Mouse (Mus musculus) layer of hippocampus, adult 18-20 months (tissue): ENCODE measurements at regions not wholly inside any gene's neighbourhood (a gene's known extent, or its start where the extent isn't known, plus 50 kb on each side); places are given as distances from the start of the nearest gene placed in this dataset.
A peak's percentile ranks its signal among the peaks of the same experiment; 100 is the strongest.

Source experiments
- DNase-seq, 2 experiments: peaks; one replicate each; pipeline ENCODE4 v3.0.0; 2022; ENCODE audit warnings: low spot score in 2 of 2

GRCm38 (mm10) chr13:47397726-47398350 is 275.4 kb downstream of the Rnf144b start:
- DNase-seq = peak in 1 of 2 experiments; percentile 62

GRCm38 (mm10) chr13:47398976-47399375 is 276.5 kb downstream of the Rnf144b start:
- DNase-seq = no peak

DNA sequence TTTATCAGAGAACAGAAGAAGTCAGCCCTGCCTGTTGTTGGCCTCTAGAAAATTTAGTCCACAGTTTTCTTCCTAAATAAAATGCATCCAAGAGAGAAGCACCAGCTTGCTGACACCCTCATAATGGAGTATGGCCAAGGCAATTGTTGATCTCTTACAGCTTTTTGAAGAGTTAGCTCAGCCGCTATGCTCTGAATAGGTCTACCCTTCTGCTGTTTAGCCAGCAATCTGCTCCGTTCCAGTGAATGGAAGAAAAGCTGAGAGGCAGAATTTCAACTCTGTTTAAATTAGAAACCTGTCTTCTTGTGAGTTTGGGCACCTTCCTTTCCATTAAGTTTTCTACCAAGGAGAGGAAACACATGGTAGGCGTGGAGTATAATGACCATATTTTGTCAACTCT is 290.8 kb downstream of the Rnf144b start:
- DNase-seq = peak; percentile 75 to 86

DNA sequence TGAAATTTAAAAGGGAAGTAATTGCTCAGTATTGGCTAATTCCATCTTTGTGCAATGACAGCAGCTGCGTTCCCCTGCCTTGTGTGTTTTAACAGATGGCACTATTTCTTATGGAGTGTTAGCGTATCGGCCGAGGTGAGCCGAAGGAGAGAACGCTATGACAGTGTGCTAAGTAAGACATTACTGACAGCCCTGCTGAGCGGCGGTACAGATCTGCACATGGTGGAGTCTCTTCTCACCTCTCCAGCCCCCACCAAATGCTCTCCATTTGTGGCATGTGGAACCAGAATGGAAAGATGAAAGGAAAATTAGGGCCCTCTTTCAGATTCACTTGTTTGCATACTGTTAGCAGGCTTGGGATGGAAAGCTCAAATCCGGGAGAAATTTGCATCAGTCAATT is 291.5 kb downstream of the Rnf144b start:
- DNase-seq = peak; percentile 64 to 81

GRCm38 (mm10) chr13:47429856-47430365 is 307.5 kb downstream of the Rnf144b start:
- no peak for DNase-seq

- no peak for DNase-seq
These were observed 308.0 kb downstream of the Rnf144b start for GRCm38 (mm10) chr13:47430409-47430808.

GRCm38 (mm10) chr13:47435631-47436030 is 313.2 kb downstream of the Rnf144b start:
- no peak for DNase-seq

- no peak for DNase-seq
These were observed 322.4 kb downstream of the Rnf144b start for GRCm38 (mm10) chr13:47444876-47445275.

GRCm38 (mm10) chr13:47452186-47452760 is 329.8 kb downstream of the Rnf144b start:
- DNase-seq = no peak

DNA sequence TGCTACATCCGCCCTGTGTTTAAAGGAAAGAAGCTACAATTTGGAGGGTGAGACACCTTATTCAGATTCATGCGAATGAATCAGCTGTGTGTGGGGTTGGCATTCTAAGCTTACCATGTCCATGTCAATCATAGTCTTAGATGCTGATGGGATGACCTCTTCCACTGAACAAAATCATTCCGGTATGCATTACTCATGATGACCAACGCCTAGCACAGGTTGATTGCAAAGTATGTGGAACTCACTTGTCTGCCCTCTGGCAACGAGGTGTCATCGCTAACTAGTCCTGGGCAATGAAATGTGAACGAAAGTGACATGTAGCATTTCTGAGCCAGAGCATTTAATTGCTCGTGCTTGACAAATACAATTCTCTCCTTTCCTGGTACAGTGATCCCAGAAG is 339.7 kb downstream of the Rnf144b start:
- DNase-seq = no peak

DNA sequence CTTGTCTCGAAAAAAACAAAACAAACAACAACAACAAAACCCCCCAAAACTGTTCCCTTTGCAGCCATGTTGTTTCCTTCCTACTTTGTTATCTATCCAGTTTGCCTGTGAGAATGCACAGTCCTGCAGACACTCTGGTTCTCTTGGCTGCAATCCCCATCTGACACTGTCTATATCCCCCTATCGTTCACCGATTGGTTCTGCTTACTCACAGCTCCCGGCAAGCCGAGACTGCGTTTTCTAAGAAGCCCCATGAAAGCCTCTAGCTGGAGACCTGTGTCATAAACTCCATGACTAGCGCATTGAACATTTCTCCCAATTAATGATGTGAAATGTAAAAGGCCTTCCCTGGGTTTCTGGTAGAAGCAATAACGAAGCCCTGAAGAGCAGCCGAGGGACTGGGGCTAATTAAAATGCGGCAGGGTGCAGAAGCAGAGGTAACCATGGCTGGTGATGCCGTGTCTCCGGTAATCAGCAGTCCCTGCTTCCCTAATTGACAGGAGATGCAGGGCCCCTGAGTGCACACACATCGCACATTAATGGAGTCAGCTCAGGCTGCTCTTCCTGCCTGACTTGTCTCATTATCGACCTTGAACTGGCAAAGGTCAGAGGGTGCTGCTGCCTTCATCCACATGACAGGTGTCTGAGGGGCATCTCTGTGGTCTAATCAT is 349.2 kb downstream of the Rnf144b start:
- DNase-seq = no peak

DNA sequence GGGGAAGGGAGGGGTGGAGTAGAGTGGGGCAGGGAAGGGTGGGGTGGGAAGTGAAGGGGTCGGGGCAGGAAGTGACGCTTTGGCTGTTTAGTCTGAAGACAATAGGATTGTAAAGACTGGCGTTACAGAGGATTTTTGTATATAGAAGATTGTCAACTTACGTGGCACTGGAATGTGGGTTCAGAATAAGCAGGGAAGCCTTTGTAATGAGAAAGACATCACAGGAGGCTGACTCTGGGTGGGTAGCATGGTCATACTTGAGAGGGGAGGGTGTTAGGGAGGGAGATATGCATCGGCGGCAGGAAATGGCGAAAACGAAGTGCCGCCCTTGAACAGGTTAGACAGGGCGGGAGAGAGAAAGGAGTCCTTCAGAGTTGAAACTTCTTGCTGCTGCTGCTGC is 357.7 kb downstream of the Rnf144b start:
- DNase-seq = no peak

GRCm38 (mm10) chr13:47484819-47485218 is 362.4 kb downstream of the Rnf144b start:
- DNase-seq = no peak

- no peak for DNase-seq
These were observed 363.7 kb downstream of the Rnf144b start for GRCm38 (mm10) chr13:47486111-47486510.

GRCm38 (mm10) chr13:47486658-47487057 is 364.2 kb downstream of the Rnf144b start:
- DNase-seq = no peak

GRCm38 (mm10) chr13:47505380-47505955 is 383.0 kb downstream of the Rnf144b start:
- no peak for DNase-seq

DNA sequence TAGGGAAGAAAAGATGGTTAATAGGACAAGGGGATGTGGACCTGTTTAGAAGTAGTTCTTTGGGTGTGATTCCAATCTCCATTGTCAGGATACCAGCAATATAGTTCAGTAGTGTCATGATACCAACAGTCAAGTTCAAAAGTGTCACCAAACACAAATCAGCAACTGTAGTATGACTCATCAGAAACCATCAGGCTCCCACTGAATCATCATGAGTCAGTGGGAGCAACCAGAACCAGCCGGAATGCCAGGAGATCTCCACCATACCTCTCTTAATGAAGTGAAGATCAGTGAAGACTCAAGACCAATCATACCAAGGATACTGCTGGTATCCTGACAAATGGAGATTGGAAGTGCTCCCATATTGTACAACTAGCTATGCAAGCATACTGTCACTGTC is 410.5 kb downstream of the Rnf144b start:
- DNase-seq = no peak

GRCm38 (mm10) chr13:47537156-47537555 is 414.7 kb downstream of the Rnf144b start:
- DNase-seq = no peak

DNA sequence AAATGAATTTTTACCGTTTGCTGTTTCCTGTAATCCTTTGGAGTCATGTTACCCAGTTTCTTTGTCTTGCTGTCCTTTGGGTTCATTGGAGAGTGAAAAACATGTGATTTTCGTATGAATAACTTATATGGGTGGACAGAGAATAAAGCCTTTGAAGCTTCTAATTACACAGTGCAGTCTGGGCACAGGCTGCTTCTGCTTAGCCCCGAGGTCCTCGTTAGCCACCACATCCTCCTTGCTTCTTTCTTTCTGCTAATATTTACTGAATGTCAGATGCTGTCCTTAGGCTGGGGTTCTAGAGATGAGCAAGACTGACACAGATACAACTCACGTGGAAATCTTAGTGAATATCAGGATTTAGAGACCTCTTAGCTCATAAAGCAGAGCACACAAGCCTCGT is 427.2 kb downstream of the Rnf144b start:
- no peak for DNase-seq

DNA sequence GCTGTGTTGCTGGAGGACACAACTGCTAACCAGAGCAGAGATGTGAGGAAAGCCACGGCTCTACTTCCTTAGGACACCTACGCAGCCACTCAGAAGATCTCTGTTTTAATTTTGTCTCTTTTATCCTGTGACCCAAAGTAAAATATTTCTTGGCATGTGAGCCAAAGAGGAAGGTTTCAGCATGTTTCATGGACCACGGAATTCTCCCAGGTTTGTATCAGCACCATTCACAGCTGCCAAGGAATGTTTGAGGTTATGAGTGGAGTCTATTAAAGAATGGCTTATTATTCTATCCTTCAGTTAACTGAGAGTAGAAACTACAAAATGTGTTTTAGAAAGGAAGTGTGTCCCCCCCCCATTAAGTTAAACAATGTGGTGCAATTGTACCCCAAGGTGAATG is 429.8 kb downstream of the Rnf144b start:
- no peak for DNase-seq

DNA sequence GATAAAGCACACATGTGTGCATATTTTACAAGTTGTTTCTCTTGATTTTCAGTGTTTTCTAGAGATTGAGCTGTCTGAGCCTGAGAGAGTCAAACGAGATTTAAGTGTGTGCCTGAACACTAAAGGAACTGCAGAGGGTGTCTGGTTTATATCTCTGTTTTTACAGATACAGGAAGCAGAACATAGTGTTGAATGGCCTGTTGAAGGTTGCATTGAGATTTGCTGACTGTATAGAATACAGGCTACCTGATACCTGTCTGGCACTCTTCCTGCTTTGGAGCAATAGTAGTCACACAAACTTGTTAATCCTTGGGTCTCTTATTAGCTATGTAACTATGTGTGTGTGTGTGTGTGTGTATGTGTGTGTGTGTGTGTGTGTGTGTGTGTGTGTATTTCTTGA is 431.7 kb downstream of the Rnf144b start:
- no peak for DNase-seq
